Mouse (Mus musculus) embryonic fibroblast, embryonic 13.5 days (primary cell): ENCODE measurements around the gene Lrba. TPM values are rescaled to one million over a fixed set of nuclear protein-coding genes. Genes with fewer than 3 reads are reported as not detected.
A peak's percentile ranks its signal among the peaks of the same experiment; 100 is the strongest.

Experiments
- H3K27ac ChIP-seq: 2 replicates; pipeline ENCODE4 v1.5.1; 2012; ENCODE audit warnings: low read length, control low read depth, inconsistent platforms; ENCODE audit not compliant: insufficient read depth
- H3K4me1 ChIP-seq: 2 replicates; pipeline ENCODE4 v1.6.1; 2011; ENCODE audit warnings: low read length; ENCODE audit not compliant: control insufficient read depth, insufficient read depth
- H3K4me3 ChIP-seq: 2 replicates; pipeline ENCODE4 v1.5.1; 2011; ENCODE audit warnings: mild to moderate bottlenecking, control low read depth, low read length; ENCODE audit not compliant: insufficient read depth
- CTCF ChIP-seq: IDR thresholded peaks from 2 replicates; pipeline ENCODE4 v1.5.1; 2011; ENCODE audit warnings: mild to moderate bottlenecking, control low read depth, low read length, moderate library complexity, borderline replicate concordance; ENCODE audit not compliant: insufficient read depth
- POLR2A ChIP-seq: IDR thresholded peaks from 2 replicates; pipeline ENCODE4 v1.6.1; 2011; ENCODE audit warnings: low read depth, mild to moderate bottlenecking, control low read depth, low read length, moderate library complexity
- polyA plus RNA-seq: library from polyadenylated mRNA; stranded (reverse); fragments of >200 nt; gene quantifications from 2 replicates; pipeline ENCODE4 v1.2.4, GENCODE M21; 2011; ENCODE audit warnings: low read depth; ENCODE audit not compliant: missing spikeins, insufficient read length

Lrba gene
- polyA plus RNA-seq, 1 experiment, result 17.8 TPM

DNA sequence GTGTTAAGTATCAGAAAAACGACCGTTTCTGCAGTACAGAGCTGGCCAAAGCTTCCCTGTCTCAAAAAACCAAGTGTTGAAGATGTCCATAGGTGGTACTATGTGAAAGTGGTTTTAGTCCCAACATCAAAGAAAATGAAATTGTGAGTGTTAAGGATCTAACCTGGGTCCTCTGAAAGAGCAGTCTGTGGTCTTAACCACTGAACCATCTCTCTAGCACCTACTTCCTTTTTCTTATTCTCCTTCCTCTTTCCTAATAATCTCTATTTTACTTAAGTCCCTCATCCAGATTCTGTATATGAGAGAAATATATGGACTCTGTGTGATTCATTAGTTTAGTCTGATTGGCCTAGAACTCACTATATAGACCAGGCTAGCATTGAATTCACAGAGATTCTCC lies 17.9 kb upstream of the Lrba start:
- Histone ChIP-seq H3K4me3 (no peak overlapping the region), H3K27ac (no peak overlapping the region), H3K4me1 (no peaks in the 10 kb centered on the region)
- TF ChIP-seq POLR2A, result no peak
- TF ChIP-seq CTCF, result no peak

DNA sequence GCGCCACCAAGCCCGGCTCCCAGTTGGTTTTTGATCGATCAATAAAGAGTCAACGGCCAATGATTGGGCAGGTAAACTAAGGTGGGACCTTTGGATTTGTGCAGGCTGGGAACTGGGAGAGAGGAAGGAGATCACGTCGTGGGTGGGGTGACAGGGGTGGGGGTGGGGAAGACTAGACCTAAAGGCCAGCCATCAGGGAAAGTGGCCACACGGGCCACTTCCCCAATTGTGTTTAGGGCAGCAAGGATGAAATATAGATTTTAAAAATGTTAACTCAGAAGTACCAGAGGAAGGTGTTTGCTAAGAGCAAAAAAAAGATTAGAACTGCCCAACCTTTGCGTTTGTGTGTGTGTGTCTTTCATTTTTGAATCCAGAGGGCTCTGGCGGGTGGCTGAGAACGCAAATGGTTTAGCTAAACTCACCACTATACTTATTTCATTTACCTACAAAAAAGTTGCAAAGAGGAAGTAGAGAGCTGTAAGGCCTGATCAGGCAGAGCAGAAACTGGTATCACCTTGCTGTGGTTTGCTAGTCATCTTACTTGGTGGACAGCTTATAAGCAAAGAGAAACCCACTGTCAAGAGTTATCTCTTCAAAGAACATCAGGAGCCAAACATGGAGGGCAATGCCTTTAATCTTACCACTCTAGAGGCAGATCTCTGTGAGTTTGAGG lies 14.1 kb upstream of the Lrba start:
- Histone ChIP-seq H3K4me3 (no peak overlapping the region), H3K27ac (no peak overlapping the region), H3K4me1 (no peaks in the 10 kb centered on the region)
- TF ChIP-seq CTCF, result no peak
- TF ChIP-seq POLR2A, result no peak

GRCm38 (mm10) chr3:86210959-86211358 lies 13.5 kb upstream of the Lrba start:
- TF ChIP-seq POLR2A, result no peak
- TF ChIP-seq CTCF, result no peak
- no peak overlapping the region for H3K4me3 ChIP-seq
- no peak overlapping the region for H3K27ac ChIP-seq
- H3K4me1 ChIP-seq, result no peaks in the 10 kb centered on the region

GRCm38 (mm10) chr3:86214248-86214647 lies 10.2 kb upstream of the Lrba start:
- TF ChIP-seq POLR2A (no peak), CTCF (no peak)
- Histone ChIP-seq H3K4me1 (no peaks in the 10 kb centered on the region), H3K4me3 (no peak overlapping the region), H3K27ac (no peak overlapping the region)

GRCm38 (mm10) chr3:86223634-86224313 lies 706 bp upstream of the Lrba start:
- Histone ChIP-seq H3K27ac (no peak overlapping the region), H3K4me1 (no peaks in the 10 kb centered on the region), H3K4me3 (peak overlapping the region; percentile 77)
- TF ChIP-seq CTCF (no peak), POLR2A (peak; percentile 69)

DNA sequence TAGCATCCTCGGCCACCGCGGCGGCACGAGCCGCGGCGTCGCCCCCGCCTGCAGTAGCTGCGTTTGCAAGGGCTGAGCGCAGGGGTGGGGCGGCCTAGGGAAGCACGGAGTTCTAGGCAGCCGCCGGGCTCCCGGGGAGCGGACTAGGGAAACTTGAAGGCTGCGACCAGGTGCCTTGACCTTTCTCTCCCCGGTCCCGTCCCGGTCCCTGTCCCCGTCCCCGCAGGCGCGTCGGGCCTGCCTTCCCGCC lies 241 bp upstream of the Lrba start:
- Histone ChIP-seq H3K4me3 (peak overlapping the region; percentile 77), H3K4me1 (no peaks in the 10 kb centered on the region), H3K27ac (no peak overlapping the region)
- TF ChIP-seq CTCF (no peak), POLR2A (peak; percentile 15; the same call in 1 of the 2 replicates)

GRCm38 (mm10) chr3:86231532-86232086 lies 7.1 kb downstream of the Lrba start:
- Histone ChIP-seq H3K4me3 (no peak overlapping the region), H3K4me1 (no peaks in the 10 kb centered on the region), H3K27ac (no peak overlapping the region)
- TF ChIP-seq POLR2A, result no peak
- no peak for TF ChIP-seq CTCF

- TF ChIP-seq CTCF, result no peak
- no peak for TF ChIP-seq POLR2A
- no peaks in the 10 kb centered on the region for H3K4me1 ChIP-seq
- no peak overlapping the region for H3K4me3 ChIP-seq
- H3K27ac ChIP-seq, result no peak overlapping the region
Measured at GRCm38 (mm10) chr3:86247193-86247592, 22.7 kb downstream of the Lrba start.

GRCm38 (mm10) chr3:86251212-86251611 lies 26.7 kb downstream of the Lrba start:
- TF ChIP-seq CTCF, result no peak
- TF ChIP-seq POLR2A, result no peak
- H3K27ac ChIP-seq, result no peak overlapping the region
- H3K4me1 ChIP-seq, result no peaks in the 10 kb centered on the region
- H3K4me3 ChIP-seq, result no peak overlapping the region

DNA sequence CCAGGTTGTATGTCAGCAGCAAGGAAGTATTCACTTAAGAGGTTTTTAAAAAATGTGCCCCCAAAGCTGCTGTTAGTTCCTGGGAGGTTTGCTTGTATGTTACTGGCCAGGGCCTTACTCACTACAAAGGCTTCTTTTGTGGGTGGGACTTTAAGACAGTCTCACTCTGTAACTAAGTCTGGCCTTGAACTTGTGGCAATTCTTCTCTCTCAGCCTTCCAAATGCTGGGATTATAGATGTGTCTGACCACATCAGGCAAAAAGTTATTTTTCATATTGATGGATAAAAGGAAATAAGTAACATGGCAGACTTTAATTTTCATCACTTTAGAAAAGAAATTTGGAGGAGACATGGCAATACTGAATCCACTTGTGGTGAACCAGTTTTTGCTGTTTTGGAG lies 28.1 kb downstream of the Lrba start:
- Histone ChIP-seq H3K27ac (no peak overlapping the region), H3K4me3 (no peak overlapping the region), H3K4me1 (no peaks in the 10 kb centered on the region)
- TF ChIP-seq POLR2A (no peak), CTCF (no peak)
